Mouse (Mus musculus): Measurements from ENCODE around the gene Son. TPM values are rescaled to one million over a fixed set of nuclear protein-coding genes. Genes with fewer than 3 reads are reported as not detected.

The Son gene
- polyA plus RNA-seq, 1 experiment, result 78.0 TPM

- H3K4me3 ChIP-seq (ENCODE audit: insufficient read depth, low read depth, low read length), result no peak overlapping the region
- H3K36me3 ChIP-seq (ENCODE audit: control insufficient read depth, insufficient read depth, low read length), result peaks cover 32% of the 10 kb centered on the region
- TF ChIP-seq POLR2A (IDR thresholded peaks at IDR 0.05; ENCODE audit: low read depth, low read length), result no peak
- no peak for TF ChIP-seq CTCF (conservative IDR thresholded peaks at IDR 0.05; ENCODE audit: insufficient read depth, insufficient read length, low read depth, low read length)
- H3K27ac ChIP-seq (ENCODE audit: insufficient read depth, low read depth, low read length), result no peak overlapping the region
- H3K4me1 ChIP-seq (ENCODE audit: control insufficient read depth, insufficient read depth, low read length), result no peaks in the 10 kb centered on the region
- DNase-seq, result no peak
- 97% methylated on average over 20 of the region's 20 CpGs for whole genome bisulfite sequencing
- H3K27me3 ChIP-seq (replicated peaks; ENCODE audit: control insufficient read depth, insufficient read depth, low read length), result no peaks in the 10 kb centered on the region
These were observed 12.5 kb downstream of the Son start for GRCm38 (mm10) chr16:91659798-91660197.

- peaks cover 39% of the 10 kb centered on the region for H3K36me3 ChIP-seq (ENCODE audit: control insufficient read depth, insufficient read depth, low read length)
- DNase-seq, result no peak
- no peaks in the 10 kb centered on the region for H3K4me1 ChIP-seq (ENCODE audit: control insufficient read depth, insufficient read depth, low read length)
- no peak for TF ChIP-seq CTCF (conservative IDR thresholded peaks at IDR 0.05; ENCODE audit: insufficient read depth, insufficient read length, low read depth, low read length)
- H3K27ac ChIP-seq (ENCODE audit: insufficient read depth, low read depth, low read length), result no peak overlapping the region
- no peak overlapping the region for H3K4me3 ChIP-seq (ENCODE audit: insufficient read depth, low read depth, low read length)
- 62% methylated on average over 1 of the region's 1 CpGs for WGBS
- H3K27me3 ChIP-seq (replicated peaks; ENCODE audit: control insufficient read depth, insufficient read depth, low read length), result no peaks in the 10 kb centered on the region
These were observed 14.1 kb downstream of the Son start for GRCm38 (mm10) chr16:91661397-91661796.

GRCm38 (mm10) chr16:91662336-91662735 lies 15.0 kb downstream of the Son start:
- WGBS, result 91% methylated on average over 16 of the region's 16 CpGs
- no peak for TF ChIP-seq POLR2A (IDR thresholded peaks at IDR 0.05; ENCODE audit: low read depth, low read length)
- no peak for TF ChIP-seq CTCF (conservative IDR thresholded peaks at IDR 0.05; ENCODE audit: insufficient read depth, insufficient read length, low read depth, low read length)
- Histone ChIP-seq H3K4me1 (ENCODE audit: control insufficient read depth, insufficient read depth, low read length) (no peaks in the 10 kb centered on the region), H3K4me3 (ENCODE audit: insufficient read depth, low read depth, low read length) (no peak overlapping the region), H3K27ac (ENCODE audit: insufficient read depth, low read depth, low read length) (no peak overlapping the region), H3K27me3 (replicated peaks; ENCODE audit: control insufficient read depth, insufficient read depth, low read length) (no peaks in the 10 kb centered on the region), H3K36me3 (ENCODE audit: control insufficient read depth, insufficient read depth, low read length) (peaks cover 37% of the 10 kb centered on the region)
- DNase-seq, result no peak

- 92% methylated on average over 3 of the region's 3 CpGs for WGBS
- H3K27me3 ChIP-seq (replicated peaks; ENCODE audit: control insufficient read depth, insufficient read depth, low read length), result no peaks in the 10 kb centered on the region
- H3K27ac ChIP-seq (ENCODE audit: insufficient read depth, low read depth, low read length), result no peak overlapping the region
- no peak for DNase-seq
- no peaks in the 10 kb centered on the region for H3K4me1 ChIP-seq (ENCODE audit: control insufficient read depth, insufficient read depth, low read length)
- peaks cover 30% of the 10 kb centered on the region for H3K36me3 ChIP-seq (ENCODE audit: control insufficient read depth, insufficient read depth, low read length)
- TF ChIP-seq CTCF (conservative IDR thresholded peaks at IDR 0.05; ENCODE audit: insufficient read depth, insufficient read length, low read depth, low read length), result no peak
- no peak for TF ChIP-seq POLR2A (IDR thresholded peaks at IDR 0.05; ENCODE audit: low read depth, low read length)
- H3K4me3 ChIP-seq (ENCODE audit: insufficient read depth, low read depth, low read length), result no peak overlapping the region
These were observed 16.5 kb downstream of the Son start for GRCm38 (mm10) chr16:91663795-91664194.

- H3K27me3 ChIP-seq (replicated peaks; ENCODE audit: control insufficient read depth, insufficient read depth, low read length), result no peaks in the 10 kb centered on the region
These were observed 27.2 kb downstream of the Son start for GRCm38 (mm10) chr16:91674500-91674899.

GRCm38 (mm10) chr16:91678147-91678911 lies 31.0 kb downstream of the Son start:
- no peaks in the 10 kb centered on the region for H3K4me1 ChIP-seq (ENCODE audit: control insufficient read depth, insufficient read depth, low read length)
- no peak overlapping the region for H3K27ac ChIP-seq (ENCODE audit: insufficient read depth, low read depth, low read length)
- peaks cover 19% of the 10 kb centered on the region for H3K36me3 ChIP-seq (ENCODE audit: control insufficient read depth, insufficient read depth, low read length)
- WGBS, result 80% methylated on average over 5 of the region's 5 CpGs
- no peak for DNase-seq
- no peak overlapping the region for H3K4me3 ChIP-seq (ENCODE audit: insufficient read depth, low read depth, low read length)
- H3K27me3 ChIP-seq (replicated peaks; ENCODE audit: control insufficient read depth, insufficient read depth, low read length), result no peaks in the 10 kb centered on the region
- TF ChIP-seq POLR2A (IDR thresholded peaks at IDR 0.05; ENCODE audit: low read depth, low read length) (no peak), CTCF (conservative IDR thresholded peaks at IDR 0.05; ENCODE audit: insufficient read depth, insufficient read length, low read depth, low read length) (no peak)

More at GRCm38 (mm10) chr16:91674500-91674899, 27.2 kb downstream of the Son start:
- Histone ChIP-seq H3K4me3 (ENCODE audit: insufficient read depth, low read depth, low read length) (no peak overlapping the region), H3K4me1 (ENCODE audit: control insufficient read depth, insufficient read depth, low read length) (no peaks in the 10 kb centered on the region), H3K27ac (ENCODE audit: insufficient read depth, low read depth, low read length) (no peak overlapping the region), H3K36me3 (ENCODE audit: control insufficient read depth, insufficient read depth, low read length) (peaks cover 31% of the 10 kb centered on the region)
- DNase-seq, result peak; percentile 55
- TF ChIP-seq CTCF (conservative IDR thresholded peaks at IDR 0.05; ENCODE audit: insufficient read depth, insufficient read length, low read depth, low read length), result no peak
- TF ChIP-seq POLR2A (IDR thresholded peaks at IDR 0.05; ENCODE audit: low read depth, low read length), result no peak
- 43% methylated on average over 4 of the region's 4 CpGs for WGBS

- DNase-seq, result no peak
- Histone ChIP-seq H3K4me1 (ENCODE audit: control insufficient read depth, insufficient read depth, low read length) (no peaks in the 10 kb centered on the region), H3K27ac (ENCODE audit: insufficient read depth, low read depth, low read length) (no peak overlapping the region), H3K27me3 (replicated peaks; ENCODE audit: control insufficient read depth, insufficient read depth, low read length) (no peaks in the 10 kb centered on the region), H3K36me3 (ENCODE audit: control insufficient read depth, insufficient read depth, low read length) (peaks cover 16% of the 10 kb centered on the region), H3K4me3 (ENCODE audit: insufficient read depth, low read depth, low read length) (no peak overlapping the region)
- no peak for TF ChIP-seq CTCF (conservative IDR thresholded peaks at IDR 0.05; ENCODE audit: insufficient read depth, insufficient read length, low read depth, low read length)
- TF ChIP-seq POLR2A (IDR thresholded peaks at IDR 0.05; ENCODE audit: low read depth, low read length), result no peak
- WGBS, result 69% methylated on average over 5 of the region's 5 CpGs
These were observed 33.4 kb downstream of the Son start for GRCm38 (mm10) chr16:91680656-91681055.
